Mouse (Mus musculus) T-helper 1 cell (primary cell): ENCODE results near the gene Fndc7.
"Not testable (repeated sequence)": the region's sequence is repeated elsewhere in the genome, so short reads cannot be mapped to it uniquely, and the experiment has no call there.

Experiments used
- in situ Hi-C: fragments of 300-600 bp; cut with MboI, MseI; formaldehyde crosslinking; loops from one replicate; pipeline ENCODE4 v1.15.1; 2025; ENCODE audit warnings: high pct_unique_total_duplicates

Gene Fndc7

GRCm38 (mm10) chr3:108855864-108856263, 33.9 kb downstream of the Fndc7 start:
- in situ Hi-C loops: no loop called here

DNA sequence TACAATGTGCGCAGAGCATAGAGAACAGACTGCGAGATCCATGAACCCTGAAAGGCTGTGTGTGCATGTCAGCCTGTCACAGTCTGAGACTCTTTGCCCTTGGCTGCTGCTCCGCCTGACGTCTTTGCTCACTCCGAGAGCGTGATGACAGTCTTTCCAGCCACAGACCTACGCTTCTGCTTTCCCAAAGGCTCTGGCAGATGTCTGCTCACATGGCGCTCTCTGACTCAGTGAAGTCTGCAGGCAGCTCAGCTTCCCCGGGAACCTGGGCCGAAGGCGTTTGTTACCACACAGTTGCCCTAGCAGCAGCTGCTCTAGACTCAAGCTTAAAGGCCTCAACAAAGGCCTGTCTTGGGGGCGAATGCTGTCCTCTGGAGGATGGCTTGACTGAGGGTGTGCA, 34.4 kb downstream of the Fndc7 start:
- in situ Hi-C loops: no loop called here

DNA sequence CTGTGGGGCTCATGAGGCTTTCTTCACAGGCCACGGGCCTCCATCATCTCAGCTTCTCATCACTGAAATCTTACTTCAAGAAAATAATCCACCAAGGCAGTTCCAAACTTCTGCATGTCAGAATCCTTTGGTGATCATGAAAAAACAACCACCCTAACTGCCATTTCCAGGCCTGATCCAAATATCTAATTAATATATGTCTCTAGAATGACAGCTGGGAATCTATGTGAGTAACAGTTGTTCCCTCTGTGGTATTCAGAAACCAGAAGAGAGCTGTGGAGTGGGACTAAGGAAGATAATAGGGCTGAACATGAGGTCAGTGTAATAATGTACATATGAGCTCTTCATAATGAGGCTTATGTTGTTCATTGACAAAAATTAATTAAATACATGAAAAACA, 36.5 kb downstream of the Fndc7 start:
- in situ Hi-C loops: loop anchor here (5.0 kb wide), 1 partner anchor 34 kb away; no protein-coding TSS in a partner anchor

- in situ Hi-C loops: loop anchor here (5.0 kb wide), 1 partner anchor 35 kb away; no protein-coding TSS in a partner anchor
Measured at GRCm38 (mm10) chr3:108851996-108852697, 37.7 kb downstream of the Fndc7 start.

DNA sequence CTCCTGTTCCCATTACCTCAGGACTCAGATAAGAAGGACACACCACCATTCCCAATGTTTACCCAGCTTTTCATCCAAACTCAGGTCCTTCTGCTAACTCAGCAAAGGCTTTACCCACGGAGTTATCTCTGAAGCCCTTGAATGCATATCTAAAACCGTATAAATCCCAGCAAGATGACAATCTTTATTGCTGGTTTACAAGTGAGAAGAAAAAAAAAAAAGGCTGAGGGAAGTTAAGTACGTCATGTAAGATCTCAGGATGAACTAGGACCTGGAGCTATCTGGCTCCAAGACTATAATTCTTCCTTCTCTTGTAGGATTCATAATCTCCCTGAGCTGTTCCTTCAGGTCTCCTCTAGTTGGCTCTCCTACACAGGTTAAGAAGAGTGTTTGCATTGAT, 38.3 kb downstream of the Fndc7 start:
- in situ Hi-C loops: loop anchor here (5.0 kb wide), 1 partner anchor 36 kb away; no protein-coding TSS in a partner anchor

DNA sequence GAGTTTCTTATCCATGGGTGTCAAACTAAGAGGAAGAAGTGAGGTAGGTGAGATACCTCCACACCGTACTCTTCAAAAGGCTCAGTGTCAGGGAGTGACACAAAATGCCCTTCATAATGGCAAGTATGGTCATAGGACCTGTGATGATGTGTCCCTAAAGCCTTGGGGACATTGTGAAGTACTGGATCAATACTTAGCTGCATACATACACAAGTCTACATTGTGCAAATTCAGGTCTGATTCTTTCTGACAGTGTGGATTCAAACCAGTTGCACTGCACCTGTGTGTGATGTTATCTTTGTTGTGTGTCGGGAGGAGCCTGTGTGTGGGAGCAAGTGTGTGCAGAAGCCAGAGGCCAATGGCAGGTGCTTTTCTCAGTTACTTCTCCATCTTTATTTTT, 38.7 kb downstream of the Fndc7 start:
- in situ Hi-C loops: loop anchor here (5.0 kb wide), 1 partner anchor 36 kb away; no protein-coding TSS in a partner anchor

DNA sequence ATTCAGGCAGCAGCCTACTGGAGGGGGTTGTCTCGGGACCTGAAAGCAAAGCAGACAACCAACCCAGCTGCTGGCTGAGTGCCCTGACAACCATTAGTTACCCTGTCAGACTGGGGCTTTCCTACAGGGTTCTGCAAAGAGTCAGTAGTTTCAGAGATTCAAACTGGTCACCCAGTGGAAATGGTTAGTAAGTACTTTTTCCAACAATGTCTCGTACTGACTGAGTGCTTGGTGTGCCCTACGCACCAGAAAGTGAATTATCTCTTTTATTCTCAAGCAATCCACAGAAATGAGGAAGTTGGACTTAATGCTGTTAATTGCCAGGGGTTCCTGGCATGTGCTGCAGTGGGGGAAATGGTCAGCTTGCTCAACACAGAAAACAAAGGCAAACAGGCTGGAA, 39.3 kb downstream of the Fndc7 start:
- in situ Hi-C loops: loop anchor here (5.0 kb wide), 1 partner anchor 37 kb away; no protein-coding TSS in a partner anchor

DNA sequence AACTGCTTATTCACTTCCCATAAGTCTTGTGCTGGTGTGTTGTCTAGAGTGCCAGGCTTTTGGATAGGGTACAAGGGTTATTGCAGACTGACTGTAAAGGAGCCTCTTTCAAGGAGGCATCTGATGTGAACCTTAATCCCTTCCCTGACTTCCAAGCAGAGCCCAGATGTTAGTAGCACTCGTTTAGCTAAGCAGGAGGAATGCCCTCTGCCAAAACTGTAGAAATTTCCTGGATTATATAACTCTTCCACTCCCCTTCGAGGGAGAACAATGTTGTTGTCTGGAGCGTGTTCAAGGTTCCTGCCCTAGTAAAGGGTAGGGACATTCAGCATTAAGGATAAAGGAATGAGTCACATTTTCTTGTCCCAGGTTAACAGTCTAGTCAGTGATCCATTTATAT, 43.2 kb downstream of the Fndc7 start:
- in situ Hi-C loops: no loop called here

DNA sequence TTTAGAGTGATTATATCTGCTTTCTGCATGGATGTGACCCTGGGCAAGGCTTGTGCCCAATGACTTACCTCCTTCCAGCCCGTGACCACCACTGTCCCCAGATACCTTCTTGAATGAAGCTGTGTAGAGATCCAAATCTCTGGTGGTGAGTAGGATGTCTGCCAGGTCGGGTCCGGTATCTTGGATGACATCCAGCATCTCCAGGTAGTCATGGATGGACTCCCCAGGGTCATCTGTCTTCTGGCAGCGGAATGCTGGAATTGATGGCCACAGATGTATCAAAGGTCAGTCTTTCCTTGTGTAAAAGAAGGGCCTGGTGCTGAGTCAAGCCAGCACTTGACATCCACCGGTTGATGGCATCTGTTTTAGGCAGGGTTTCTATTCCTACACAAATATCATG, 45.3 kb downstream of the Fndc7 start:
- in situ Hi-C loops: no loop called here

GRCm38 (mm10) chr3:108844026-108844425, 45.8 kb downstream of the Fndc7 start:
- in situ Hi-C loops: no loop called here

- in situ Hi-C loops: no loop called here
Measured at GRCm38 (mm10) chr3:108840716-108841054, 49.1 kb downstream of the Fndc7 start.

- in situ Hi-C loops: no loop called here
Measured at GRCm38 (mm10) chr3:108840000-108840715, 49.6 kb downstream of the Fndc7 start, which contains the start of gene Stxbp3. Gene Stxbp3 (minus strand): TSS chr3:108840526.

GRCm38 (mm10) chr3:108839647-108839999, 50.2 kb downstream of the Fndc7 start:
- in situ Hi-C loops: no loop called here

- in situ Hi-C loops: no loop called here
Measured at GRCm38 (mm10) chr3:108838980-108839379, 50.8 kb downstream of the Fndc7 start.

DNA sequence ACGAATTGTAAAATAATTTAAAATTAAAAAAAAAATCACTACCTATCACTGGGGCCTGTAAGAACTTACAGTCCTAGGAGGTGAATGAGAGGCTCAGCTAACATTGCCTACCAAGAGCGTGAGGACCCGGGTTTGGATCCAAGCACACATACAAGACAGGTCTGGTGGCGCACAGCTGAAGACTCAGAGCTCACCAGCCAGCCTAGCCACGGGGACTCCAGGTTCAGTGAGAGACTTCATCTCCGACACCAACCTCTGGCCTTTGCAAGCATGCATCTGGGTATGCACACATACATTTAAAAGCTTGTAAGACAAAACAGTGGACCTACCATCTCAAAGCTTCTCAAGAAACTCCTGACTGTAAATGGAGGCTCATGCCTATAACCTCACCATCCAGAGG, 52.9 kb downstream of the Fndc7 start:
- in situ Hi-C loops: no loop called here

GRCm38 (mm10) chr3:108833717-108834116, 56.1 kb downstream of the Fndc7 start:
- in situ Hi-C loops: not testable (repeated sequence)

DNA sequence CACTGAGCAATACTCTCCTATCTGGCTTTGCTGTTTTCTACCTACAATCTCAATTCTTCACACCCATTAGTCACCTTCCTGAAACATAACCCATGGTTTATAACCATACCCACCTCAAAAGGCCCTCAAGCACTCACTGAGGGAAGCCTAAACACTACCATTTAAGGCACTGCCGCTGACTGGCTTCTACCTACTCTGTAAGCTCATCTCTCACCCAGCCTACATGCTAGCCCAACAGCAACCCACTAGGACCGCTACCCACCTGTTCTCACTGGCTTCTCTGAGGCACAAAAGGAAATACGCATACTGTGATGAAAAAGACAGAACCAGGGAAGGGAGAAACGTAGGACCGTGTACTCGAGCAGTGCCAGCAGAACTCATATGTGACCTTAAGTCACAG, 58.1 kb downstream of the Fndc7 start:
- in situ Hi-C loops: no loop called here

DNA sequence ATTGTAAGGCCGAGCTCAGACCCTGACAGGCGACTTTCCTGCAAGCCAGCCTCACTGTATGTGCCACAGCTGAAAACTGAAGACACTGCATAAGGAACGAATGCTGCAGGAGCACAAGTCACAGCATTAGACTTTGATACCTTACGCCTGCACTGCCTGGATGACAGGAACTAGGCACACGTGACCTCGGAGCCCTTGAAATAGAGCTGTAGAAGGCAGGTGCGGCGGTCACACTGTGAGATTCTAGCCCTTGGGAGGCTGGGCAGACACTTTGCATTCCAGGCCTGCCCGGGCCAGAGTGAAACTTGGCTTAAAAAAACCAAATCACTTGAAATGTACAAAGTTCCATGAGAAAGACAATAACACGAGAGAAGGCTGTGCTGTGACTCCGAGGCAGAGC, 59.3 kb downstream of the Fndc7 start:
- in situ Hi-C loops: no loop called here

GRCm38 (mm10) chr3:108815631-108816030, 74.2 kb downstream of the Fndc7 start:
- in situ Hi-C loops: no loop called here

DNA sequence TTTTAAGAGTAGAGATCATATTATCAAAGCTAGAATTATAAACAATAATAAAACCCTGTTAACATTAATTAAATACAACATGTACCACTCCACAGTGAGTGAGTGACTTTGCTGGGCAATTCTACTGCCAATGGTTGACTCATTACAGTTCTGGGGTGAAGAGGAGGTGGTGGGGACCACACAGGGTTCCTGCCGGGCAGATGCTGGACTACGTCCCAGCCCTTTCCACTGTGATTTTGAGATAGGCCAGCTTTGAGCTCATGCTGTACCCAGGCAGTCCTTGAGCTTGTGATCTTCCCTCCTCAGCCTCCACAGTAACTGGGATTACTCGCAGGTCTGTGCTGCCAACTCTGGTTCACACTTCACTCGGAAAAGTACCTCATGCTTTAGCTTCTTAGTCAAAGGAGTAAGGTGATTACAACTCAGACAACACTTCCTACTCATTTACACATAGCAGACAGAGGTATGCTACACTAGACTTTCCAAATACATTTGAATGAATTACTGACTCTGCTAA, 79.0 kb downstream of the Fndc7 start:
- in situ Hi-C loops: no loop called here

DNA sequence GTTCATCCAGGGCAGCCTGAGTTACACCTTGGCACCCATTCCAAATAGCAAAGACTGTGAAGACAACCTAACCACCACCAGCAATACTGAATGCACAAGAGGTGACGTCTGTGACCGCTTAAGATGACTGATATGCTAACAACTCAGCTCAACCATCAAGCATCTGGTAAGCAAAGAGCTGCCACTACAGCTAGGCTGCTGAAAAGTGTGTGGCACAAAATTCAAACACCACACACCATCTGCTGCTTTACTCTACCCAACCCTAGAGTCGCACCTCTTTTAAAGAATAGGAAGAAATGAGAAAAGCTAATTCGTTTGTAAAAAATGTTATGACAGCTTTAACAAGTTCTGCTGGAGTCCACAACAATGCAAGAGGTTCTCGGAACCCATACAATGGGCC, 84.2 kb downstream of the Fndc7 start:
- in situ Hi-C loops: no loop called here
